Comparison of ENCODE assay signal across 9 mouse cellular contexts in the genomic region with DNA sequence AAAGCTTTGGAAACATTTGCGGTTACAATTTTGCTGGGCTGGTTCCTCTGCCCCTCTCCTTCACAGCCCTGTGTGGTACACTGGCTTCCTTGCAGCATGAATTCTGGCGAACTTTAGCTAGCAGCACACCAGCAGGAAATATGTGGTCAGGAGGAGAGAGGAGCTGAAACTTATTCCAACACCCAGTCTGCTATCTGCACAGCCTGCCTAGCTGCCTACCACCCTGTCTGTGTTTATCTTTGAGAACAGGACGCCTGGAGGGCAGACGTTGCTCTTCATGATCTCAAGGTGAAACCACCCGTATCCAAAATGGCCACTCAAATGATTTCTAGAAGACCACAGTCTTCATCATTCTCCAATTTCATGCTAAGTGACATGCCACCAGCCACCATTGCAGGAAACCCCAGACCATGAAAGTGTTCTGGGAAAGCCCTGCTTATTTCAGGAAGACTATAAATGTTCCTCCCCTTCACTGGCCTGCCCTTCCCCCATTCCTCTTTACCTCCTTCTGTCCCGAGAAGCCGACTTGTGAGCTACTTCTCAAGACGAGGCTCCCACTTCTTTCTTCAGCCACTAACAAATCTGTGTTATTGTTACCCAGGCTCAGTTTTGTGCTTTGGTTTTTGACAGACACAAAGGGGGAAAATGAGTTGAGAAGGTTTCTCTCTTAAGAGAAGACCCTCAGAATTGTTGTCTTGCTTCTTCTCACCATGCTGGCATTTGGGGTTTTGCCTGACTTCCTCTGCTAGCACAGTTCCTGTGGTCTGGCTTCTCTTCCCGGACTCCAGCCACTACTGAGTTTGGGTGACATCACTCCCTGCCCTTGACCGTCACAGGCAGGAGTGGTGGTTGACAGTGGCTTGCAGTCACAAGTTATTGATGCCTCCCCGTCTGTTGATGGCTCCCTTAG. TPM values are rescaled to one million over a fixed set of nuclear protein-coding genes. Genes with fewer than 3 reads are reported as not detected.
DNase-seq lines count a peak whose midpoint lies in the region; ATAC-seq and TF ChIP-seq lines count a peak whose summit lies in the region.
"Had no signal": no experiment of that assay in that cellular context is flagged by ENCODE, and none has a peak within 500 bp of the region (broad histone marks: within the 10 kb centered on the region; RNA-seq: fewer than 3 reads in every experiment).

No protein-coding gene starts in this region.

- H3K9ac ChIP-seq in heart, embryonic 11.5 days (ENCODE audit: low read depth, low read length): no peak overlapping the region
- H3K9ac ChIP-seq in midbrain, postnatal 0 days (replicated peaks; ENCODE audit: low read length, poor library complexity, severe bottlenecking): no peak overlapping the region
- H3K9ac ChIP-seq in hindbrain, embryonic 16.5 days (ENCODE audit: low read depth, low read length): no peak overlapping the region

- H3K4me3 ChIP-seq in heart, embryonic 11.5 days (ENCODE audit: low read depth, low read length): no peak overlapping the region
- no peak overlapping the region for H3K4me3 ChIP-seq in spleen, adult 2 months (ENCODE audit: extremely low read depth, insufficient read depth, insufficient read length)
- H3K4me3 ChIP-seq in midbrain, postnatal 0 days (ENCODE audit: low read depth, low read length): no peak overlapping the region
- H3K4me3 ChIP-seq in hindbrain, embryonic 16.5 days (ENCODE audit: low read length): no peak overlapping the region

- ATAC-seq in heart, embryonic 11.5 days (replicated peaks; ENCODE audit: insufficient number of reproducible peaks, low FRiP score, low TSS enrichment): peak; percentile 94
- peak; percentile 93 to 97 for ATAC-seq in hematopoietic stem cell, adult 5-6 weeks (replicated peaks in 1 of 2; ENCODE audit: insufficient read depth in 1 of 2, low FRiP score in 2 of 2, low TSS enrichment in 1 of 2, low read depth in 1 of 2, poor library complexity in 2 of 2, severe bottlenecking in 2 of 2)
- no peak for ATAC-seq in midbrain, postnatal 0 days (ENCODE audit: low FRiP score)
- ATAC-seq in hindbrain, embryonic 16.5 days: no peak

- H3K9me3 ChIP-seq in heart, embryonic 11.5 days (replicated peaks; ENCODE audit: control insufficient read depth, low read length): no peaks in the 10 kb centered on the region; the same call in 1 of the 2 replicates
- H3K9me3 ChIP-seq in midbrain, postnatal 0 days (ENCODE audit: low read length): 0 out of 2 replicates have a peak, but pooled peaks cover 4% of the 10 kb centered on the region
- no peaks in the 10 kb centered on the region for H3K9me3 ChIP-seq in hindbrain, embryonic 16.5 days (ENCODE audit: control insufficient read depth, low read length)

- no peak for TF ChIP-seq CTCF in spleen, adult 2 months (IDR thresholded peaks at IDR 0.05; ENCODE audit: extremely low read depth, insufficient read depth, insufficient read length, insufficient replicate concordance)
- TF ChIP-seq CTCF in midbrain, postnatal 0 days (IDR thresholded peaks at IDR 0.05): no peak

- peaks cover 3% of the 10 kb centered on the region; the same call in 1 of the 2 replicates for H3K4me1 ChIP-seq in heart, embryonic 11.5 days (ENCODE audit: control insufficient read depth, insufficient read depth, low read length)
- no peaks in the 10 kb centered on the region; the same call in 1 of the 2 replicates for H3K4me1 ChIP-seq in spleen, adult 2 months (ENCODE audit: control insufficient read depth, insufficient read depth, insufficient read length)
- no peaks in the 10 kb centered on the region for H3K4me1 ChIP-seq in midbrain, postnatal 0 days (ENCODE audit: insufficient read depth, low read length)
- no peaks in the 10 kb centered on the region for H3K4me1 ChIP-seq in hindbrain, embryonic 16.5 days (ENCODE audit: control insufficient read depth, insufficient read depth, low read depth, low read length)

- DNase-seq in heart, postnatal 14 days: no peak
- peak; percentile 39 for DNase-seq in adrenal gland, postnatal 14 days
- no peak for DNase-seq in spleen, adult 2 months (ENCODE audit: low read depth in 1 of 2, low spot score in 2 of 2)
- DNase-seq in midbrain, postnatal 0 days (ENCODE audit: low spot score): no peak
- DNase-seq in frontal cortex, postnatal 36 days (ENCODE audit: low spot score in 2 of 2): no peak
- DNase-seq: cerebellum, adult 11 months had no signal

- peak overlapping the region; percentile 24; the same call in 1 of the 2 replicates for H3K4me2 ChIP-seq in heart, embryonic 11.5 days
- no peak overlapping the region for H3K4me2 ChIP-seq in midbrain, postnatal 0 days (ENCODE audit: low read depth, low read length, poor library complexity, severe bottlenecking)
- H3K4me2 ChIP-seq in hindbrain, embryonic 16.5 days (ENCODE audit: low read length): no peak overlapping the region

- H3K36me3 ChIP-seq in heart, embryonic 11.5 days (ENCODE audit: control insufficient read depth, insufficient read depth, low read length): no peaks in the 10 kb centered on the region
- no peaks in the 10 kb centered on the region for H3K36me3 ChIP-seq in spleen, adult 2 months (ENCODE audit: control insufficient read depth, insufficient read depth, low read length)
- no peaks in the 10 kb centered on the region for H3K36me3 ChIP-seq in midbrain, postnatal 0 days (ENCODE audit: insufficient read depth, low read length)
- H3K36me3 ChIP-seq in hindbrain, embryonic 16.5 days (ENCODE audit: control insufficient read depth, insufficient read depth, low read length): no peaks in the 10 kb centered on the region

- TF ChIP-seq POLR2A in spleen, adult 2 months (IDR thresholded peaks at IDR 0.05; ENCODE audit: low read depth, low read length): no peak

- 48% methylated on average over 11 of the region's 11 CpGs for WGBS in heart, embryonic 11.5 days (ENCODE audit: insufficient replicate concordance)
- 10% methylated on average over 11 of the region's 11 CpGs for WGBS in spleen, adult 2 months
- 86% methylated on average over 11 of the region's 11 CpGs for whole genome bisulfite sequencing in midbrain, postnatal 0 days
- 81% methylated on average over 11 of the region's 11 CpGs for WGBS in hindbrain, embryonic 16.5 days

- peak overlapping the region; percentile 84 for H3K27ac ChIP-seq in heart, embryonic 11.5 days (ENCODE audit: low read depth, low read length)
- H3K27ac ChIP-seq in spleen, adult 2 months (ENCODE audit: insufficient read depth, low read length): peak overlapping the region; percentile 52; the same call in 1 of the 2 replicates
- no peak overlapping the region for H3K27ac ChIP-seq in midbrain, postnatal 0 days (ENCODE audit: low read depth, low read length)
- H3K27ac ChIP-seq in hindbrain, embryonic 16.5 days (ENCODE audit: low read depth, low read length): no peak overlapping the region

- no peaks in the 10 kb centered on the region for H3K27me3 ChIP-seq in heart, embryonic 11.5 days (ENCODE audit: control insufficient read depth, insufficient read depth, low read length)
- no peaks in the 10 kb centered on the region for H3K27me3 ChIP-seq in spleen, adult 2 months (ENCODE audit: control insufficient read depth, insufficient read depth, low read length)
- no peaks in the 10 kb centered on the region for H3K27me3 ChIP-seq in midbrain, postnatal 0 days (ENCODE audit: insufficient read depth, low read length)
- no peaks in the 10 kb centered on the region for H3K27me3 ChIP-seq in hindbrain, embryonic 16.5 days (replicated peaks; ENCODE audit: control insufficient read depth, insufficient read depth, low read length)

- intact Hi-C loops in heart, postnatal 14 days (cut with DNase I): no loop called here

RNA-seq across cellular contexts. Expression of gene Selenof, which starts 58.2 kb away (rescaled TPM):
- polyA plus RNA-seq in heart, embryonic 11.5 days (2014; fragmentation: Nextera tagmentation; extraction: Ambion mirVana): 339 and 350 TPM in 2 replicates
- total RNA-seq in heart, postnatal 14 days (2021): 100 to 1,000 TPM; 169 to 176 TPM
- total RNA-seq in adrenal gland, postnatal 14 days (2021): 256 and 261 TPM in 2 replicates
- 485 and 587 TPM in 2 replicates for total RNA-seq in hematopoietic stem cell, adult 5-6 weeks (2017)
- polyA plus RNA-seq in spleen, adult 2 months (2012; rRNA removed): 84.4 and 115 TPM in 2 replicates
- total RNA-seq in midbrain, postnatal 0 days (2014; rRNA removed): 287 and 293 TPM in 2 replicates
- polyA plus RNA-seq in midbrain, postnatal 0 days (2015; fragmentation: Nextera tagmentation; extraction: Ambion mirVana): 596 and 650 TPM in 2 replicates
- 574 and 619 TPM in 2 replicates for polyA plus RNA-seq in hindbrain, embryonic 16.5 days (2015; fragmentation: Nextera tagmentation; extraction: Ambion mirVana)

RNA-seq across cellular contexts. Expression of gene Hs2st1, which starts 58.3 kb away (rescaled TPM):
- polyA plus RNA-seq in heart, embryonic 11.5 days (2014; fragmentation: Nextera tagmentation; extraction: Ambion mirVana): 7.3 and 7.9 TPM in 2 replicates
- total RNA-seq in heart, postnatal 14 days (2021): 10 to 100 TPM; 11.9 to 12.6 TPM
- total RNA-seq in adrenal gland, postnatal 14 days (2021): 16.1 and 18.3 TPM in 2 replicates
- 15.8 and 16.8 TPM in 2 replicates for total RNA-seq in hematopoietic stem cell, adult 5-6 weeks (2017)
- polyA plus RNA-seq in spleen, adult 2 months (2012; rRNA removed): 1.5 and 2.0 TPM in 2 replicates
- total RNA-seq in midbrain, postnatal 0 days (2014; rRNA removed): 48.5 and 53.2 TPM in 2 replicates
- polyA plus RNA-seq in midbrain, postnatal 0 days (2015; fragmentation: Nextera tagmentation; extraction: Ambion mirVana): 10.7 and 13.4 TPM in 2 replicates
- polyA plus RNA-seq in hindbrain, embryonic 16.5 days (2015; fragmentation: Nextera tagmentation; extraction: Ambion mirVana): 12.1 and 12.3 TPM in 2 replicates

Comparison
In these comparisons a context has a peak if more than half of its experiments do, and no peak if none do; other contexts are left out.
1. ATAC-seq: peak in heart, embryonic 11.5 days (single experiment) and hematopoietic stem cell, adult 5-6 weeks (2 of 2); none in midbrain, postnatal 0 days (single experiment) and hindbrain, embryonic 16.5 days (single experiment).
2. H3K27ac ChIP-seq: peak in heart, embryonic 11.5 days (single experiment) and spleen, adult 2 months (single experiment); none in midbrain, postnatal 0 days (single experiment) and hindbrain, embryonic 16.5 days (single experiment).